Mouse (Mus musculus): ENCODE data around the gene Nav3. TPM values are rescaled to one million over a fixed set of nuclear protein-coding genes. Genes with fewer than 3 reads are reported as not detected.

The Nav3 gene
- total and polyA plus RNA-seq, 3 experiments: not detected

GRCm38 (mm10) chr10:110061166-110061565 is 394.8 kb downstream of the Nav3 start:
- TF ChIP-seq EP300 (IDR thresholded peaks at IDR 0.05; ENCODE audit: low read depth in 1 of 2, low read length in 2 of 2) (no peak), ZNF384 (IDR thresholded peaks at IDR 0.05; ENCODE audit: low read depth, low read length) (no peak), BHLHE40 (IDR thresholded peaks at IDR 0.05; ENCODE audit: borderline replicate concordance, low read depth, low read length) (no peak), USF1 (IDR thresholded peaks at IDR 0.05; ENCODE audit: low read depth, low read length) (no peak), NELFE (IDR thresholded peaks at IDR 0.05; ENCODE audit: low read depth, low read length) (no peak), ZC3H11A (IDR thresholded peaks at IDR 0.05; ENCODE audit: low read depth, low read length) (no peak), JUND (IDR thresholded peaks at IDR 0.05; ENCODE audit: low read depth, low read length) (no peak), TCF12 (IDR thresholded peaks at IDR 0.05; ENCODE audit: low read depth, low read length) (no peak), TAL1 (IDR thresholded peaks at IDR 0.05; ENCODE audit: low read length) (no peak), UBTF (IDR thresholded peaks at IDR 0.05; ENCODE audit: borderline replicate concordance, insufficient read depth, low read depth, low read length) (no peak), MYC (IDR thresholded peaks at IDR 0.05; ENCODE audit: low read depth, low read length) (no peak), SIN3A (IDR thresholded peaks at IDR 0.05; ENCODE audit: low read length) (no peak), POLR2A (IDR thresholded peaks at IDR 0.05; ENCODE audit: control insufficient read depth in 1 of 2, insufficient read depth in 1 of 2, low read depth in 1 of 2, low read length in 2 of 2, poor library complexity in 1 of 2) (no peak), MAZ (IDR thresholded peaks at IDR 0.05; ENCODE audit: low read depth, low read length) (no peak), ETS1 (IDR thresholded peaks at IDR 0.05; ENCODE audit: low read depth, low read length) (no peak), E2F4 (IDR thresholded peaks at IDR 0.05; ENCODE audit: borderline replicate concordance, low read depth, low read length) (no peak), GATA1 (IDR thresholded peaks at IDR 0.05; ENCODE audit: low read depth, low read length) (no peak), ZKSCAN1 (IDR thresholded peaks at IDR 0.05; ENCODE audit: low read depth, low read length) (no peak), CTCF (IDR thresholded peaks at IDR 0.05 in 2 of 3, conservative IDR thresholded peaks at IDR 0.05 in 1 of 3; ENCODE audit: control insufficient read depth in 1 of 3, insufficient read depth in 1 of 3, low read depth in 2 of 3, low read length in 3 of 3, poor library complexity in 1 of 3, severe bottlenecking in 1 of 3) (no peak)
- Histone ChIP-seq H3K9me3 (replicated peaks; ENCODE audit: insufficient read depth, low read length) (no peaks in the 10 kb centered on the region), H3K36me3 (ENCODE audit: control insufficient read depth in 1 of 2, insufficient read depth in 2 of 2, low read length in 2 of 2) (no peaks in the 10 kb centered on the region), H3K27me3 (ENCODE audit: control insufficient read depth in 1 of 2, insufficient read depth in 2 of 2, low read length in 2 of 2) (no peaks in the 10 kb centered on the region), H3K4me3 (ENCODE audit: control insufficient read depth in 1 of 2, insufficient read depth in 1 of 2, low read depth in 2 of 2, low read length in 2 of 2) (no peak overlapping the region), H3K4me1 (ENCODE audit: control insufficient read depth in 1 of 2, insufficient read depth in 2 of 2, low read length in 2 of 2) (no peaks in the 10 kb centered on the region), H3K27ac (ENCODE audit: control insufficient read depth, low read depth, low read length) (no peak overlapping the region), H3K9ac (ENCODE audit: control insufficient read depth, low read depth, low read length, poor library complexity, severe bottlenecking) (no peak overlapping the region), H3K79me2 (ENCODE audit: control insufficient read depth, insufficient read depth, low read length, poor library complexity) (no peaks in the 10 kb centered on the region)
- DNase-seq (ENCODE audit: low read depth, low spot score): no peak

- Histone ChIP-seq H3K27me3 (ENCODE audit: control insufficient read depth in 1 of 2, insufficient read depth in 2 of 2, low read length in 2 of 2) (no peaks in the 10 kb centered on the region), H3K9ac (ENCODE audit: control insufficient read depth, low read depth, low read length, poor library complexity, severe bottlenecking) (no peak overlapping the region), H3K4me3 (ENCODE audit: control insufficient read depth in 1 of 2, insufficient read depth in 1 of 2, low read depth in 2 of 2, low read length in 2 of 2) (no peak overlapping the region), H3K9me3 (replicated peaks; ENCODE audit: insufficient read depth, low read length) (no peaks in the 10 kb centered on the region), H3K4me1 (ENCODE audit: control insufficient read depth in 1 of 2, insufficient read depth in 2 of 2, low read length in 2 of 2) (no peaks in the 10 kb centered on the region), H3K27ac (ENCODE audit: control insufficient read depth, low read depth, low read length) (no peak overlapping the region), H3K36me3 (ENCODE audit: control insufficient read depth in 1 of 2, insufficient read depth in 2 of 2, low read length in 2 of 2) (no peaks in the 10 kb centered on the region), H3K79me2 (ENCODE audit: control insufficient read depth, insufficient read depth, low read length, poor library complexity) (no peaks in the 10 kb centered on the region)
- DNase-seq (ENCODE audit: low read depth, low spot score): no peak
- TF ChIP-seq EP300 (IDR thresholded peaks at IDR 0.05; ENCODE audit: low read depth in 1 of 2, low read length in 2 of 2): no peak
- no peak for TF ChIP-seq GATA1 (IDR thresholded peaks at IDR 0.05; ENCODE audit: low read depth, low read length)
- no peak for TF ChIP-seq MYC (IDR thresholded peaks at IDR 0.05; ENCODE audit: low read depth, low read length)
- TF ChIP-seq JUND (IDR thresholded peaks at IDR 0.05; ENCODE audit: low read depth, low read length): no peak
- TF ChIP-seq ZMIZ1 (IDR thresholded peaks at IDR 0.05; ENCODE audit: low read depth, low read length): no peak
- no peak for TF ChIP-seq UBTF (IDR thresholded peaks at IDR 0.05; ENCODE audit: borderline replicate concordance, insufficient read depth, low read depth, low read length)
- TF ChIP-seq ELF1 (IDR thresholded peaks at IDR 0.05; ENCODE audit: low read depth, low read length): no peak
- TF ChIP-seq MAX (IDR thresholded peaks at IDR 0.05; ENCODE audit: low read length): no peak
- TF ChIP-seq POLR2A (IDR thresholded peaks at IDR 0.05; ENCODE audit: control insufficient read depth in 1 of 2, insufficient read depth in 1 of 2, low read depth in 1 of 2, low read length in 2 of 2, poor library complexity in 1 of 2): no peak
- no peak for TF ChIP-seq TCF12 (IDR thresholded peaks at IDR 0.05; ENCODE audit: low read depth, low read length)
- no peak for TF ChIP-seq E2F4 (IDR thresholded peaks at IDR 0.05; ENCODE audit: borderline replicate concordance, low read depth, low read length)
- no peak for TF ChIP-seq MAZ (IDR thresholded peaks at IDR 0.05; ENCODE audit: low read depth, low read length)
- TF ChIP-seq RCOR1 (IDR thresholded peaks at IDR 0.05; ENCODE audit: low read depth, low read length): no peak
- no peak for TF ChIP-seq ZKSCAN1 (IDR thresholded peaks at IDR 0.05; ENCODE audit: low read depth, low read length)
- TF ChIP-seq MAFK (IDR thresholded peaks at IDR 0.05; ENCODE audit: borderline replicate concordance, low read depth, low read length): no peak
- TF ChIP-seq CTCF (IDR thresholded peaks at IDR 0.05 in 2 of 3, conservative IDR thresholded peaks at IDR 0.05 in 1 of 3; ENCODE audit: control insufficient read depth in 1 of 3, insufficient read depth in 1 of 3, low read depth in 2 of 3, low read length in 3 of 3, poor library complexity in 1 of 3, severe bottlenecking in 1 of 3): no peak
- TF ChIP-seq MYB (IDR thresholded peaks at IDR 0.05; ENCODE audit: low read depth, low read length): no peak
Observed at GRCm38 (mm10) chr10:110037547-110037946, 418.5 kb downstream of the Nav3 start.

Data from MEL (cell line).